Comparison of ENCODE assay signal across 31 mouse cellular contexts in genomic region chr1:182107251-182107650, GRCm38 (mm10). TPM values are rescaled to one million over a fixed set of nuclear protein-coding genes. Genes with fewer than 3 reads are reported as not detected.
DNase-seq lines count a peak whose midpoint lies in the region; ATAC-seq and TF ChIP-seq lines count a peak whose summit lies in the region.
"Had no signal": no experiment of that assay in that cellular context is flagged by ENCODE, and none has a peak within 500 bp of the region (broad histone marks: within the 10 kb centered on the region; RNA-seq: fewer than 3 reads in every experiment).

No protein-coding gene starts in this region.

- intact Hi-C loops in heart, postnatal 25 days (cut with DNase I): no loop called here

- WGBS in heart, embryonic 12.5 days: 46% methylated on average over 9 of the region's 9 CpGs
- 45% methylated on average over 9 of the region's 9 CpGs for WGBS in heart, embryonic 16.5 days

- H3K9ac ChIP-seq in heart, embryonic 12.5 days: no peak overlapping the region
- H3K9ac ChIP-seq in heart, embryonic 16.5 days (ENCODE audit: low read length): no peak overlapping the region
- H3K9ac ChIP-seq: embryonic facial prominence, embryonic 12.5 days; hindbrain, embryonic 15.5 days had no signal

- H3K4me2 ChIP-seq in heart, embryonic 12.5 days: no peak overlapping the region
- H3K4me2 ChIP-seq in heart, embryonic 16.5 days (ENCODE audit: low read depth, low read length): no peak overlapping the region
- H3K4me2 ChIP-seq: embryonic facial prominence, embryonic 12.5 days; hindbrain, embryonic 15.5 days had no signal

- H3K36me3 ChIP-seq in E14TG2a.4 (ENCODE audit: insufficient read depth, low read length): no peaks in the 10 kb centered on the region
- H3K36me3 ChIP-seq in heart, embryonic 12.5 days: no peaks in the 10 kb centered on the region
- H3K36me3 ChIP-seq in heart, embryonic 16.5 days (ENCODE audit: control insufficient read depth, insufficient read depth): no peaks in the 10 kb centered on the region
- H3K36me3 ChIP-seq: embryonic facial prominence, embryonic 12.5 days; hindbrain, embryonic 15.5 days had no signal

- H3K27ac ChIP-seq in heart, embryonic 12.5 days (ENCODE audit: poor library complexity, severe bottlenecking): peak overlapping the region; percentile 72; the same call in 1 of the 2 replicates
- 0 out of 2 replicates have a peak overlapping the region, but pooled peaks have one; percentile 20 for H3K27ac ChIP-seq in heart, embryonic 16.5 days (ENCODE audit: low read length)
- H3K27ac ChIP-seq: embryonic facial prominence, embryonic 12.5 days; hindbrain, embryonic 15.5 days had no signal

- 0 out of 2 replicates have a peak overlapping the region, but pooled peaks have one; percentile 39 for H3K4me3 ChIP-seq in E14TG2a.4 (replicated peaks; ENCODE audit: low read length)
- no peak overlapping the region for H3K4me3 ChIP-seq in heart, embryonic 12.5 days
- no peak overlapping the region for H3K4me3 ChIP-seq in heart, embryonic 16.5 days (ENCODE audit: low read length)
- H3K4me3 ChIP-seq: embryonic facial prominence, embryonic 12.5 days; gastrocnemius, adult 2 months; hindbrain, embryonic 15.5 days had no signal

- peaks cover 97% of the 10 kb centered on the region for H3K4me1 ChIP-seq in E14TG2a.4 (replicated peaks; ENCODE audit: low read depth, low read length)
- H3K4me1 ChIP-seq in heart, embryonic 12.5 days (replicated peaks): peaks cover 57% of the 10 kb centered on the region
- H3K4me1 ChIP-seq in heart, embryonic 16.5 days (ENCODE audit: control insufficient read depth, insufficient read depth, low read length): peaks cover 25% of the 10 kb centered on the region

- ATAC-seq in heart, embryonic 12.5 days (ENCODE audit: insufficient number of reproducible peaks, low FRiP score): no peak
- ATAC-seq in heart, embryonic 16.5 days (replicated peaks; ENCODE audit: extremely low read depth, insufficient read depth, low FRiP score): peak; percentile 19; the same call in 1 of the 2 replicates
- ATAC-seq: CD4-positive, CD25-positive, alpha-beta regulatory T cell, adult 4 months; forebrain, embryonic 16.5 days; inflammation-experienced regulatory T-cells, adult 6 months; intestine, postnatal 0 days had no signal

- H3K27me3 ChIP-seq in E14TG2a.4 (ENCODE audit: insufficient read depth, low read length): peaks cover 10% of the 10 kb centered on the region
- H3K27me3 ChIP-seq in heart, embryonic 12.5 days (replicated peaks): no peaks in the 10 kb centered on the region
- no peaks in the 10 kb centered on the region for H3K27me3 ChIP-seq in heart, embryonic 16.5 days (ENCODE audit: control insufficient read depth, insufficient read depth, low read length)
- H3K27me3 ChIP-seq: embryonic facial prominence, embryonic 12.5 days; hindbrain, embryonic 15.5 days had no signal

- no peaks in the 10 kb centered on the region for H3K9me3 ChIP-seq in E14TG2a.4 (ENCODE audit: low read length)
- no peaks in the 10 kb centered on the region for H3K9me3 ChIP-seq in heart, embryonic 12.5 days (replicated peaks)
- no peaks in the 10 kb centered on the region for H3K9me3 ChIP-seq in heart, embryonic 16.5 days (replicated peaks; ENCODE audit: control insufficient read depth, low read length)
- H3K9me3 ChIP-seq: embryonic facial prominence, embryonic 12.5 days; hindbrain, embryonic 15.5 days had no signal

- peak; percentile 93 for DNase-seq in heart, adult 11 months
- DNase-seq in heart, postnatal 25 days (ENCODE audit: low spot score): no peak
- no peak for DNase-seq in retina, embryonic 14.5 days (ENCODE audit: low spot score)
- DNase-seq in frontal cortex, postnatal 10 days (ENCODE audit: low spot score in 2 of 2): no peak
- no peak for DNase-seq in spleen, postnatal 14 days (ENCODE audit: low spot score in 2 of 2)
- DNase-seq: adrenal gland, postnatal 10 days; B cell, adult 2 months; cerebellum, adult 11 months; cerebellum, adult 8-10 months; cerebellum, postnatal 14 days; embryo, embryonic 11 days; gastrocnemius, adult 2 months; gastrocnemius, postnatal 25 days; kidney, adult 9 months had no signal

- TF ChIP-seq CTCF in E14TG2a.4 (conservative IDR thresholded peaks at IDR 0.05; ENCODE audit: low read length): no peak

RNA-seq across cellular contexts. Expression of gene Srp9, which starts 17.3 kb away (rescaled TPM):
- total RNA-seq in heart, postnatal 25 days (2021): 10 to 100 TPM; 39.8 to 42.7 TPM
- 122 and 123 TPM in 2 replicates for polyA plus RNA-seq in heart, embryonic 12.5 days (2016; fragmentation: Nextera tagmentation; extraction: Ambion mirVana)
- polyA plus RNA-seq in heart, embryonic 16.5 days (2015; fragmentation: Nextera tagmentation; extraction: Ambion mirVana): 85.9 and 111 TPM in 2 replicates

RNA-seq across cellular contexts. Expression of gene Vmn1r1, which starts 57.0 kb away (rescaled TPM):
- total RNA-seq in heart, postnatal 25 days (2021): not detected
- not detected in 2 replicates for polyA plus RNA-seq in heart, embryonic 12.5 days (2016; fragmentation: Nextera tagmentation; extraction: Ambion mirVana)
- polyA plus RNA-seq in heart, embryonic 16.5 days (2015; fragmentation: Nextera tagmentation; extraction: Ambion mirVana): not detected in 2 replicates
- total RNA-seq: adrenal gland, postnatal 10 days; adrenal gland, postnatal 4 days; common myeloid progenitor, adult 5-6 weeks; gastrocnemius, adult 2 months; gastrocnemius, postnatal 25 days; granulocyte monocyte progenitor cell, adult 5-6 weeks; MEL had no signal
- polyA plus RNA-seq: brain, embryonic 14.5 days; embryonic facial prominence, embryonic 12.5 days; forebrain, embryonic 11.5 days; forebrain, embryonic 16.5 days; frontal cortex, adult 2 months; hindbrain, embryonic 11.5 days; hindbrain, embryonic 15.5 days; inflammation-experienced regulatory T-cells, adult 6 months; intestine, postnatal 0 days had no signal
